Mouse (Mus musculus) inflammation-experienced regulatory T-cells, adult 16 weeks (primary cell): ENCODE measurements around the gene Edil3. TPM values are rescaled to one million over a fixed set of nuclear protein-coding genes. Genes with fewer than 3 reads are reported as not detected.

Experiments used
- polyA plus RNA-seq: library from polyadenylated mRNA; unstranded; fragments of 100-300 nt; shearing (Covaris generic); gene quantifications from one replicate; pipeline ENCODE4 v1.2.1, GENCODE M21; 2017

Gene Edil3
- 0.15 TPM for polyA plus RNA-seq

DNA sequence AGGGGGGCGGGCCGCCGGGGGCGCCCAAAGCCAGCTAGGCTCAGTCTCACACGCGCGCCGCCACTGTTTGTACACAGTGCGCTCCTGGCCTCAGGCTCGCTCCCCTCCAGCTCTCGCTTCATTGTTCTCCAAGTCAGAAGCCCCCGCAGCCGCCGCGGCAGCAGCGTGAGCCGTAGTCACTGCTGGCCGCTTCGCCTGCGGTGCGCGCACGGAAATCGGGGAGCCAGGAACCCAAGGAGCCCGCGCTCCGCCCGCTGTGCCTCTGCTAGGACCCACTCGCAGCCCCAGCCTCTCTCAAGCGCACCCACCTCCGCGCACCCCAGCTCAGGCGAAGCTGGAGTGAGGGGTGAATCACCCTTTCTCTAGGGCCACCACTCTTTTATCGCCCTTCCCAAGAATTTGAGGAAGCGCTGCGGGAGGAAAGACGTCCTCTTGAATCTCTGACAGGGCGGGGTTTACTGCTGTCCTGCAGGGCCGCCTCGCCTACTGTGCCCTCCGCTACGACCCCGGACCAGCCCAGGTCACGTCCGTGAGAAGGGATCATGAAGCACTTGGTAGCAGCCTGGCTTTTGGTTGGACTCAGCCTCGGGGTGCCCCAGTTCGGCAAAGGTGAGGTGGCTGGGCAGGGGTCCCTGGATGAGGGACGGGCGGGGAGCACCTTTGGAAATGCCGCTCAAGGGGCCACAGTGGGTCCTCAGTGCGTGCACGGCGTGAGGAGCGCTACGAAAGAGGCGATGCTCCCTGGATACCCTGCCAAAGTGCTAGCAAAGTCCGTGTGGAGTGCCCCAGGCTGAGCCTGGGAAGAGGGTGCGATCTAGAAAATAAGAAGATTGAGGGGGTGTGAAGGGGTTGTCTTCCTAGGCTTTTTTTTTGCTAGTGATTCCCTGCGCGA lies at the start of gene Edil3:
Edil3 (plus strand) TSS at position 33 of the 892 bp plus-strand sequence.

